Mouse (Mus musculus) limb, embryonic 14.5 days (tissue): Measurements from ENCODE around the gene Gm28048. TPM values are rescaled to one million over a fixed set of nuclear protein-coding genes. Genes with fewer than 3 reads are reported as not detected.

Source experiments
- ATAC-seq: fragments of 200-750 bp; cut with Nextera tagmentation; 2 replicates; pipeline ENCODE4 v1.8.0; 2017; ENCODE audit warnings: low read depth, moderate number of reproducible peaks, moderate TSS enrichment; ENCODE audit not compliant: low FRiP score
- DNase-seq: peaks from one replicate; pipeline ENCODE4 v3.0.0-alpha.2; 2015; ENCODE audit warnings: low spot score
- H3K27ac ChIP-seq: fragments of 300-500 bp; sonication (generic); replicated peaks from 2 replicates; pipeline ENCODE4 v1.5.1; 2014; ENCODE audit warnings: low read depth, mild to moderate bottlenecking, low read length, moderate library complexity, mixed read lengths
- H3K27me3 ChIP-seq: fragments of 300-500 bp; sonication (generic); 2 replicates; pipeline ENCODE4 v1.6.1; 2014; ENCODE audit warnings: low read length, mixed read lengths; ENCODE audit not compliant: control insufficient read depth, insufficient read depth
- H3K36me3 ChIP-seq: fragments of 300-500 bp; sonication (generic); 2 replicates; pipeline ENCODE4 v1.6.1; 2014; ENCODE audit warnings: mild to moderate bottlenecking, low read length, moderate library complexity, mixed read lengths; ENCODE audit not compliant: control insufficient read depth, insufficient read depth
- H3K4me1 ChIP-seq: fragments of 300-500 bp; sonication (generic); 2 replicates; pipeline ENCODE4 v1.6.1; 2014; ENCODE audit warnings: antibody characterized with exemption, low read length, mixed read lengths; ENCODE audit not compliant: control insufficient read depth, insufficient read depth
- H3K4me2 ChIP-seq: fragments of 300-500 bp; sonication (generic); replicated peaks from 2 replicates; pipeline ENCODE4 v1.6.1; 2014; ENCODE audit warnings: low read depth, mild to moderate bottlenecking, low read length, moderate library complexity; ENCODE audit not compliant: severe bottlenecking
- H3K4me3 ChIP-seq: fragments of 300-500 bp; sonication (generic); replicated peaks from 2 replicates; pipeline ENCODE4 v1.5.1; 2014; ENCODE audit warnings: low read length
- H3K9ac ChIP-seq: fragments of 300-500 bp; sonication (generic); 2 replicates; pipeline ENCODE4 v1.6.1; 2014; ENCODE audit warnings: mild to moderate bottlenecking, low read depth, low read length, moderate library complexity; ENCODE audit not compliant: severe bottlenecking
- H3K9me3 ChIP-seq: fragments of 300-500 bp; sonication (generic); 2 replicates; pipeline ENCODE4 v1.6.1; 2016; ENCODE audit warnings: low read length; ENCODE audit not compliant: control insufficient read depth
- POLR2A ChIP-seq: fragments of 200-500 bp; IDR thresholded peaks from 2 replicates; pipeline ENCODE4 v1.8.0; 2012; ENCODE audit warnings: inconsistent platforms, mild to moderate bottlenecking, moderate library complexity, borderline replicate concordance; ENCODE audit not compliant: insufficient read depth, insufficient read length; ENCODE audit errors: extremely low read depth
- WGBS: fragments of 180-500 bp; shearing (Covaris S2); extraction: QIAGEN DNeasy Blood & Tissue Kit; methylation state at CpG from one replicate; pipeline ENCODE4 v1.1.7; 2014; 5-methylcytosine and 5-hydroxymethylcytosine counted together
- polyA plus RNA-seq, 2 experiments: library from polyadenylated mRNA; depleted of rRNA in 1 of 2; stranded (reverse) in 1 of 2; unstranded in 1 of 2; fragments of >200 nt; fragmentation: Nextera tagmentation in 1 of 2; extraction: Ambion mirVana in 1 of 2; gene quantifications; 2 replicates each; pipeline versions ENCODE4 v1.2.1 to v1.2.3; 2012 to 2014

The Gm28048 gene
- polyA plus RNA-seq, 2 experiments: 2.4 to 10.4 TPM

DNA sequence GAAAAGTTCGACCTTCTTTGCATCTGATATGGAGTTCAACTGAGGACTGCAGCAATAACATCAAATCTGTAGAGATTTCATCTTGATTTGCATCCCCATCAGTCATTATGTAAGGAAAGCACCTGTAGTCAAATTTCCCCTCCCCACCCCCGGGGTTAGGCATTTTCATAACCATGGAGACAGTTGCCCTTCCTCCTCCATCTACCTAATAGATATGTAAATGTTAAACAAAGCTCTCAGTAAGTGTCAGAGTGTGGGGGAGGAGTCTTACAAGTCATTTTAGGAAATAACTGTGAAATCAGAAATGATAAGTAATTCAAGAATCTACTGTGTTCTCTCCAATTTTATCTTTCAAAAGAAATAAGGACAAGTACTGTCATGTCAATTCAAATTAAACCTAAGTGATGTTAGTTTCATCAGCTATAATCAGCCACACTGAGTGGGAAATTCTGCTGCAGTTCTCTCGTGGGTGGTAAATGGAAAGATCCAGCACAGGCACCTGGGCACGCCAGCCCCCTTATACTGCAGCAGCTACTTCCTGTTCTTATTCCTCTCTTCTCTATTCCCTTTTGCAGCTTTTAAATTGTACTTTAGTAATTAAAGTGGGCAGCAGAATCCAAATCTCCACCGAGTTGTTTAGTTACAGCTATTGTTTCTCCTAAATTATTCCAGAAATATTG, 45.3 kb downstream of the Gm28048 start:
- no peak for TF ChIP-seq POLR2A
- Histone ChIP-seq H3K9ac (no peak overlapping the region), H3K36me3 (no peaks in the 10 kb centered on the region), H3K27me3 (no peaks in the 10 kb centered on the region), H3K4me3 (no peak overlapping the region), H3K4me2 (no peak overlapping the region), H3K27ac (no peak overlapping the region), H3K9me3 (no peaks in the 10 kb centered on the region), H3K4me1 (no peaks in the 10 kb centered on the region)
- 64% methylated on average over 5 of the region's 5 CpGs for WGBS
- DNase-seq: no peak
- no peak for ATAC-seq

GRCm38 (mm10) chr11:22932167-22932566, 49.7 kb downstream of the Gm28048 start:
- H3K9me3 ChIP-seq: no peaks in the 10 kb centered on the region
- ATAC-seq: no peak
- no peaks in the 10 kb centered on the region for H3K36me3 ChIP-seq
- H3K4me1 ChIP-seq: no peaks in the 10 kb centered on the region
- no peak overlapping the region for H3K9ac ChIP-seq
- H3K4me3 ChIP-seq: no peak overlapping the region
- H3K27ac ChIP-seq: no peak overlapping the region
- no peak overlapping the region for H3K4me2 ChIP-seq
- no peaks in the 10 kb centered on the region for H3K27me3 ChIP-seq
- DNase-seq: no peak
- no peak for TF ChIP-seq POLR2A

DNA sequence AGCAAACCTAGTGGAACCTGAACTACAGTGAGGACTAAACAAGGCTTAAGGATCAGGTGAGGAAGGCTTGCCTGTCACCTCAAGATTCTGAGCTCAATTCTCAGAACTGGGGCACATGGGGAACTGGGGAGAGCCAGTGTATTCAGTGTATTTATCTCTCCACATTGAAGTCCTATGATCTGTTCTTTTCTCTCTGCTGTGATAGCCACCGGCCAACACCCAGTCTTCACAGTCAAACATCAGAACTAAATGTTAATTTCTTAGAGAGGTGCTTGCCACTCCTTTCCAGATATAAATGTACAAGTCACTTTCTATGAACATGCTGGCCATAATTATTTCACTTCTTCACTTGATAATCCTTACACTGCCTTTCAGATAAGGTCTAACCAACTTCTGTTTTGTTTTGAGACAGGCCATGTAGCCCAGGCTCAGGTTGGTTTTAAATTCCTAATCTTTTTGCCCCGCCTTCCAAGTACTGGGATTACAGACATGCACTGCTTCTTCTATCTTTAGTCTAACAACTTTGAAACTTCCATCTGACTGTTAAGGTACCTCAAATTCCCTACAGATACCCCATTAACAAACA, 50.5 kb downstream of the Gm28048 start:
- H3K4me3 ChIP-seq: no peak overlapping the region
- 84% methylated on average over 2 of the region's 2 CpGs for WGBS
- DNase-seq (no peak), ATAC-seq (no peak)
- H3K27ac ChIP-seq: no peak overlapping the region
- no peaks in the 10 kb centered on the region for H3K36me3 ChIP-seq
- H3K9me3 ChIP-seq: no peaks in the 10 kb centered on the region
- no peaks in the 10 kb centered on the region for H3K4me1 ChIP-seq
- no peak overlapping the region for H3K9ac ChIP-seq
- H3K27me3 ChIP-seq: no peaks in the 10 kb centered on the region
- TF ChIP-seq POLR2A: no peak
- no peak overlapping the region for H3K4me2 ChIP-seq

- no peak overlapping the region for H3K4me2 ChIP-seq
- no peak for ATAC-seq
- no peak for DNase-seq
- H3K4me1 ChIP-seq: no peaks in the 10 kb centered on the region
- H3K27me3 ChIP-seq: no peaks in the 10 kb centered on the region
- no peaks in the 10 kb centered on the region for H3K9me3 ChIP-seq
- H3K36me3 ChIP-seq: no peaks in the 10 kb centered on the region
- H3K4me3 ChIP-seq: no peak overlapping the region
- H3K27ac ChIP-seq: no peak overlapping the region
- H3K9ac ChIP-seq: no peak overlapping the region
- no peak for TF ChIP-seq POLR2A
- WGBS: 89% methylated on average over 2 of the region's 2 CpGs
These were observed 51.8 kb downstream of the Gm28048 start for GRCm38 (mm10) chr11:22930129-22930528.

DNA sequence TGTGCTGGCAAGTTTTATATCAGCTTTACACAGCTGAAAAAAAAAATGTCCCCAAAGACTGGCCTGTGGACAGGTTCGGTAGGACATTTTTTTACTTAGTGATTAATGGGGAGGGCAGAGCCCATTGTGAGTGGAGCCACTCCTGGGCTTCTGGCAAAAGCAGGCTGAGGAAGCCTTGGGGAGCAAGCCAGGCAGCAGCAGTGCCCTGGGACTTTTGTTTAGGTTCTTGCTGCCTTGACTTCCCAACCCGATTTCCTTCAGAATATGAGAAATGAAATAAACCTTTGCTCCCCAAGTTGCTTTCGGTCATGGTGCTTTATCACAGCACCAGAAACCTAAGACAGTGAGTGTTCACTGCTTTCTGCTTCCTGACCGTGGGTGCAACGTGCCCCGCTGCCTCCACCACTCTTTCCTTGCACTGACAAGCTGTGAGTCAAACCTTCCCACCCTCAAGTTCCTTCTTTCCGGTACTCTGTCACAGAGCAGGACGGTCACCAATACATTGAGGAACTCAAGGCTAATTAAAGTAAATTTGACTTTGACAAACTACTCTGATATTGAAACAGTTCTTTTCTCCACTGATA, 53.2 kb downstream of the Gm28048 start:
- WGBS: 75% methylated on average over 8 of the region's 8 CpGs
- no peak for ATAC-seq
- no peak for DNase-seq
- no peaks in the 10 kb centered on the region for H3K4me1 ChIP-seq
- no peaks in the 10 kb centered on the region for H3K27me3 ChIP-seq
- no peak overlapping the region for H3K4me3 ChIP-seq
- H3K9ac ChIP-seq: no peak overlapping the region
- no peaks in the 10 kb centered on the region for H3K36me3 ChIP-seq
- no peak overlapping the region for H3K4me2 ChIP-seq
- TF ChIP-seq POLR2A: no peak
- no peak overlapping the region for H3K27ac ChIP-seq
- no peaks in the 10 kb centered on the region for H3K9me3 ChIP-seq

GRCm38 (mm10) chr11:22923606-22924005, 58.3 kb downstream of the Gm28048 start:
- H3K4me2 ChIP-seq: no peak overlapping the region

More at GRCm38 (mm10) chr11:22923606-22924005, 58.3 kb downstream of the Gm28048 start:
- Histone ChIP-seq H3K27me3 (no peaks in the 10 kb centered on the region), H3K9me3 (no peaks in the 10 kb centered on the region), H3K4me1 (no peaks in the 10 kb centered on the region), H3K4me3 (no peak overlapping the region), H3K9ac (no peak overlapping the region), H3K27ac (no peak overlapping the region), H3K36me3 (no peaks in the 10 kb centered on the region)
- TF ChIP-seq POLR2A: no peak
- DNase-seq: no peak
- 78% methylated on average over 2 of the region's 2 CpGs for WGBS
- ATAC-seq: no peak
